Mouse (Mus musculus) stomach, embryonic 16.5 days (tissue): Measurements from ENCODE around the gene Olfr221. TPM values are rescaled to one million over a fixed set of nuclear protein-coding genes. Genes with fewer than 3 reads are reported as not detected.

Source experiments
- ATAC-seq: fragments of 200-750 bp; cut with Nextera tagmentation; 2 replicates; pipeline ENCODE4 v1.8.0; 2017; ENCODE audit warnings: moderate number of reproducible peaks, moderate TSS enrichment; ENCODE audit not compliant: insufficient read depth, low FRiP score
- H3K27ac ChIP-seq: fragments of 300-500 bp; sonication (generic); 2 replicates; pipeline ENCODE4 v1.5.1; 2014; ENCODE audit warnings: low read length
- H3K27me3 ChIP-seq: fragments of 300-500 bp; sonication (generic); 2 replicates; pipeline ENCODE4 v1.6.1; 2014; ENCODE audit warnings: low read length, control low read depth, mixed read lengths; ENCODE audit not compliant: control insufficient read depth, insufficient read depth
- H3K36me3 ChIP-seq: fragments of 300-500 bp; sonication (generic); 2 replicates; pipeline ENCODE4 v1.6.1; 2014; ENCODE audit warnings: low read length; ENCODE audit not compliant: control insufficient read depth, insufficient read depth
- H3K4me1 ChIP-seq: fragments of 300-500 bp; sonication (generic); 2 replicates; pipeline ENCODE4 v1.6.1; 2014; ENCODE audit warnings: low read length, control low read depth, mixed read lengths; ENCODE audit not compliant: control insufficient read depth, insufficient read depth
- H3K4me2 ChIP-seq: fragments of 300-500 bp; sonication (generic); 2 replicates; pipeline ENCODE4 v1.6.1; 2014; ENCODE audit warnings: low read depth, low read length, mixed read lengths
- H3K4me3 ChIP-seq: fragments of 300-500 bp; sonication (generic); replicated peaks from 2 replicates; pipeline ENCODE4 v1.5.1; 2014; ENCODE audit warnings: mild to moderate bottlenecking, low read length
- H3K9ac ChIP-seq: fragments of 300-500 bp; sonication (generic); 2 replicates; pipeline ENCODE4 v1.6.1; 2014; ENCODE audit warnings: low read length
- H3K9me3 ChIP-seq: fragments of 300-500 bp; sonication (generic); replicated peaks from 2 replicates; pipeline ENCODE4 v1.6.1; 2016; ENCODE audit warnings: low read length, control low read depth; ENCODE audit not compliant: control insufficient read depth
- WGBS: fragments of 180-500 bp; shearing (Covaris S2); extraction: QIAGEN DNeasy Blood & Tissue Kit; methylation state at CpG from one replicate; pipeline ENCODE4 v1.1.7; 2014; 5-methylcytosine and 5-hydroxymethylcytosine counted together
- polyA plus RNA-seq: library from polyadenylated mRNA; unstranded; fragments of >200 nt; fragmentation: Nextera tagmentation; extraction: Ambion mirVana; gene quantifications from 2 replicates; pipeline ENCODE4 v1.2.1, GENCODE M21; 2015

Olfr221 gene
- polyA plus RNA-seq, 1 experiment from 2014 or later: not detected

GRCm38 (mm10) chr14:52010446-52011111, 31.7 kb downstream of the Olfr221 start:
- H3K9ac ChIP-seq: peak overlapping the region; percentile 43
- H3K4me2 ChIP-seq: peak overlapping the region; percentile 39
- H3K9me3 ChIP-seq: no peaks in the 10 kb centered on the region
- peaks cover 26% of the 10 kb centered on the region for H3K4me1 ChIP-seq
- peak overlapping the region; percentile 61 for H3K27ac ChIP-seq
- ATAC-seq: no peak
- H3K36me3 ChIP-seq: peaks cover 1% of the 10 kb centered on the region
- H3K27me3 ChIP-seq: no peaks in the 10 kb centered on the region
- peak overlapping the region; percentile 5 for H3K4me3 ChIP-seq
- 12% methylated on average over 9 of the region's 9 CpGs for WGBS

DNA sequence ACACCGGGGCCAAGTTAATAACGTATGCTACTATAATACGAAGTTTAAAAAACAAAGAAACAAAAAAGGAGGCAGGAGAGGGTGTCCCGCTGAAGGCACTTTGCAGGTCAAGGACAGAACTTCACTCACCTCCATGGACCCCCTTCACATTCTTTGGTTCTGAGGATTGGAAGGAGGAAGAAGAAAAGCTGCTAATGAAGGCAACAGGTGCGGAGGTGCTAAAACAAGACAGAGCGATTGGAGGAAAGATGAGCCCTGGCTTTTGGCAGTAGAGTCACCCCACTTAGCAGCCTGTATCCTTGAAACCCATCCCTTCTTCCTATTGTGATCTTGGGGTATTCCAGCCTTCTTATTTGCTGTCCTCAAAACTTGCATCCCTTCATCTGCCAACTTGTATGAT, 32.4 kb downstream of the Olfr221 start:
- ATAC-seq: no peak
- Histone ChIP-seq H3K27me3 (no peaks in the 10 kb centered on the region), H3K4me2 (peak overlapping the region; percentile 39; the same call in 1 of the 2 replicates), H3K9ac (no peak overlapping the region), H3K36me3 (peaks cover 9% of the 10 kb centered on the region), H3K4me3 (no peak overlapping the region), H3K9me3 (no peaks in the 10 kb centered on the region), H3K4me1 (peaks cover 23% of the 10 kb centered on the region), H3K27ac (no peak overlapping the region)
- 81% methylated on average over 6 of the region's 6 CpGs for WGBS

GRCm38 (mm10) chr14:52009361-52009760, 32.9 kb downstream of the Olfr221 start:
- Histone ChIP-seq H3K9ac (no peak overlapping the region; the same call in 1 of the 2 replicates), H3K27me3 (no peaks in the 10 kb centered on the region), H3K36me3 (peaks cover 10% of the 10 kb centered on the region), H3K4me2 (no peak overlapping the region), H3K9me3 (no peaks in the 10 kb centered on the region), H3K27ac (no peak overlapping the region), H3K4me1 (peaks cover 23% of the 10 kb centered on the region), H3K4me3 (no peak overlapping the region)
- no peak for ATAC-seq
- WGBS: 67% methylated on average over 26 of the region's 26 CpGs

DNA sequence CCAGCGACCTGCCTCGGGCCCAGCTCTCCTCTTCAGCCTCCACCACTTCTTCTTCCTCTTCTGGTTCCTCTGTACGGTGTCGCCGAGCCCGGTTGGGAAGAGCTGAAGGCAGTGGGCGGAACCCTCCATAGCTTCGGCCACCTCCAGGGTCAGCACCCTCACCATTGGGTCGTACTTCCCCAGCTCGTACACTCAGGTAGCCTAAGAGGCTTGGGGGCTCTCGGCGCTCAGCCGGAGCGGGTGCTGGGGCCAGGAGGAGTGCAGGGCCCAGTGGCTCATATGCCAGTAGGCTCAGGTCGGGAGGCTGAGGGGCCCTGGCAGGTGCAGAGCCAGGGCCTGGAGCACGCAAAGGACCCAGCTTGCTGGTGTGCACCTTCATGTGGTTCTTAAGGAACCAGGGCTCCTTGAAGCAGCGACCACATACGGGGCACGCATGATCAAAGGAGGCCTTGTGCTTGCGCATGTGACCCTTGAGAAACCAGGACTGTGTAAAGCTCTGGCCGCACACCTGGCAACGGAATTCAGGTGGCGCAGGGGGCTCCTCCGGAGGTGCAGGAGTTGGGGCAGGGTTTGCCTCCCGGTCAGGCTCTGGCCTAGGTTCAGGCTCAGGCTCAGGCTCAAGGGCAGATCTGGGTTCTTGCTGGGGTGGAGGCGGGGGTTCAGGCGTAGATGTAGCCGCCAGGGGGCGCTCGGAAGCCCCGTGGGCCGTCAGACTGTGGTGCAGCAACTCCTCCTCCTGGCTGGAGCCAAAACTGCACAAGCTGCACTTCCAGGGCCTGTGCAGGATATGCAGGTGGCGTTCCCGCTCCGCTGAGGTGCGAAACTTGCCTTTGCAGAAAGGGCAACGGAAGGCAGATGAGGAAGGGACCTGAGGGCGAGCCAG, 33.7 kb downstream of the Olfr221 start:
- 54% methylated on average over 38 of the region's 38 CpGs for WGBS
- Histone ChIP-seq H3K9ac (no peak overlapping the region; the same call in 1 of the 2 replicates), H3K36me3 (peaks cover 10% of the 10 kb centered on the region), H3K4me3 (no peak overlapping the region), H3K27ac (no peak overlapping the region), H3K27me3 (no peaks in the 10 kb centered on the region), H3K4me2 (no peak overlapping the region), H3K9me3 (no peaks in the 10 kb centered on the region), H3K4me1 (peaks cover 23% of the 10 kb centered on the region)
- peak; percentile 70 for ATAC-seq

- WGBS: 95% methylated on average over 23 of the region's 23 CpGs
- peaks cover 23% of the 10 kb centered on the region for H3K4me1 ChIP-seq
- H3K9me3 ChIP-seq: no peaks in the 10 kb centered on the region
- no peak for ATAC-seq
- H3K36me3 ChIP-seq: peaks cover 21% of the 10 kb centered on the region
- H3K27me3 ChIP-seq: no peaks in the 10 kb centered on the region
- H3K27ac ChIP-seq: no peak overlapping the region
- no peak overlapping the region for H3K9ac ChIP-seq
- no peak overlapping the region for H3K4me3 ChIP-seq
- H3K4me2 ChIP-seq: no peak overlapping the region
Measured at GRCm38 (mm10) chr14:52006771-52007170, 35.5 kb downstream of the Olfr221 start.

DNA sequence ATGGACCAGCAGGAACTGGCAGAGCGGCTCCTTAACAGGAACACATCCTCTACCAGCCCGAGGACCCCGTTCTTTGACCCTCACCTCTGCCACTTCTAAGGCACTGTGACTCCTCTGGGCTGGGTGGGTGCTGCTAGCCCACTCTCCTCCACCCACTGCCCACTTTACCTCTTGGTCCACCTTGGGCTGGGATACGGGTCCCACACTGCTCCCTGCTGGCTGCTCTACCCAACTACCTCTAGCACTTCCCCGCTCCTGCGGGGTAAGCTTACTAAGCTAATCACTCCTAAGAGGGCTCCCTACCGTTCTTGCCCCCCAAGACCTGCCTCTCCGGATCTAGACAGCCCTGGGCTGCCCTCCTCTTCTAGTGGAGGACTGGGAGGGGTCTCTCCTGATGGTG, 36.0 kb downstream of the Olfr221 start:
- no peak overlapping the region for H3K9ac ChIP-seq
- H3K27me3 ChIP-seq: no peaks in the 10 kb centered on the region
- no peaks in the 10 kb centered on the region for H3K9me3 ChIP-seq
- no peak overlapping the region for H3K4me2 ChIP-seq
- H3K27ac ChIP-seq: no peak overlapping the region
- H3K4me3 ChIP-seq: no peak overlapping the region
- WGBS: 73% methylated on average over 8 of the region's 8 CpGs
- H3K4me1 ChIP-seq: peaks cover 18% of the 10 kb centered on the region
- no peak for ATAC-seq
- peaks cover 21% of the 10 kb centered on the region for H3K36me3 ChIP-seq

GRCm38 (mm10) chr14:52005616-52006015, 36.6 kb downstream of the Olfr221 start:
- Histone ChIP-seq H3K27me3 (no peaks in the 10 kb centered on the region), H3K9ac (no peak overlapping the region), H3K9me3 (no peaks in the 10 kb centered on the region), H3K4me3 (no peak overlapping the region), H3K4me1 (peaks cover 14% of the 10 kb centered on the region), H3K36me3 (peaks cover 21% of the 10 kb centered on the region), H3K27ac (no peak overlapping the region), H3K4me2 (no peak overlapping the region)
- no peak for ATAC-seq
- 76% methylated on average over 6 of the region's 6 CpGs for WGBS

DNA sequence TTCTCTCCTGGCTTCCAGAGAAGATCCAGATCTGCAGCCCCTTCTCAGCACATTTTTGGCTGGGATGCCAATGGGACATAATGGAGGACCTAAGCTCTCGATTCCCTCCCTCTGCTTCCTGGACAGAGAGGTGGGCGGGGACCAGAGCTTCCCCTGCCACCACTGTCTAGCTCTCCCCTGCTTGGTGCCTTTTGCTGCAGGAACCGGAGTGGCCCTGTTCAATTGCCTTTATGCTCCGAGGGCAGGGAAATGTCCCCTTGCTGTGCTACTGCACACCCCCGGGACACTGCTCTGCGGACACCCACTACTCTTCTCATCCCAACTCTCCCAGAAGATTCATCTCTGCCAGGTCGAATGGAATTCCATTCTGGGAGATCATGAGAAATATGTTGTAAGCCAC, 37.1 kb downstream of the Olfr221 start:
- Histone ChIP-seq H3K4me2 (no peak overlapping the region), H3K9ac (no peak overlapping the region), H3K36me3 (peaks cover 21% of the 10 kb centered on the region), H3K27ac (no peak overlapping the region), H3K4me3 (no peak overlapping the region), H3K9me3 (no peaks in the 10 kb centered on the region), H3K4me1 (peaks cover 9% of the 10 kb centered on the region), H3K27me3 (no peaks in the 10 kb centered on the region)
- no peak for ATAC-seq
- 75% methylated on average over 7 of the region's 7 CpGs for WGBS

DNA sequence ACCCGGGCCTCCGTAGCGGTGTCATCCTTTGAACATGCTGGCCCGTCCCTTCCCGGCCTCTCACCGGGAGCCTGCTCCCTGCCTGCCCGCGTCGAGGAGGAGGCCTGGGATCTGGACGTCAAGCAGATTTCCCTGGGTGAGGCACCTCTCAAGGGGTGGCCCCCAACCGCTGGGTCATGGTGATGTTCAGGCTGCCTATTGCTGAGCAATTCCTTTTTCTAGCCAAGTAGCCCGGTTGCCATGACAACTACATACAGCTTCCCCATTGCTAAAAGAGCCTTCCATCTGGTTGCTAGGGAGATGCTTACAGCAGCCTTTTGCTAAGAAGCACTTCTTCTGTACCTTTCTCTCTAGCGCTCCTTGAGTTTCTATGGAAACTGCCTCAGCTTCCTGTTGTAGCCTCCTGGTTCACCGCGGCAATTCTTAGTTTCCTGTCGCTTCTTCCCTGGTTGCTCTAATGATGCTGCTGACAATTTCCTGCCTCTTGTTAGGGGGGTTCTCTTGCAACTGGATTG, 38.2 kb downstream of the Olfr221 start:
- Histone ChIP-seq H3K9ac (no peak overlapping the region), H3K27ac (no peak overlapping the region), H3K4me1 (0 out of 2 replicates have a peak, but pooled peaks cover 1% of the 10 kb centered on the region), H3K36me3 (peaks cover 25% of the 10 kb centered on the region), H3K4me2 (no peak overlapping the region), H3K4me3 (no peak overlapping the region), H3K9me3 (no peaks in the 10 kb centered on the region), H3K27me3 (no peaks in the 10 kb centered on the region)
- 51% methylated on average over 16 of the region's 16 CpGs for WGBS
- no peak for ATAC-seq
